Mouse (Mus musculus) embryonic facial prominence, embryonic 15.5 days (tissue): ENCODE measurements around the gene Zfp575. TPM values are rescaled to one million over a fixed set of nuclear protein-coding genes. Genes with fewer than 3 reads are reported as not detected.
"Not testable (repeated sequence)": the region's sequence is repeated elsewhere in the genome, so short reads cannot be mapped to it uniquely, and the experiment has no call there.

Experiments
- ATAC-seq: fragments of 200-750 bp; cut with Nextera tagmentation; 2 replicates; pipeline ENCODE4 v1.8.0; 2017; ENCODE audit warnings: low read depth, moderate TSS enrichment; ENCODE audit not compliant: insufficient number of reproducible peaks, low FRiP score, low TSS enrichment
- H3K27ac ChIP-seq: fragments of 300-500 bp; sonication (generic); replicated peaks from 2 replicates; pipeline ENCODE4 v1.5.1; 2015; ENCODE audit warnings: mild to moderate bottlenecking, inconsistent platforms
- H3K27me3 ChIP-seq: fragments of 300-500 bp; sonication (generic); 2 replicates; pipeline ENCODE4 v1.6.1; 2015; ENCODE audit warnings: inconsistent platforms
- H3K36me3 ChIP-seq: fragments of 300-500 bp; sonication (generic); 2 replicates; pipeline ENCODE4 v1.6.1; 2015; ENCODE audit warnings: mild to moderate bottlenecking, inconsistent platforms
- H3K4me1 ChIP-seq: fragments of 300-500 bp; sonication (generic); 2 replicates; pipeline ENCODE4 v1.6.1; 2015; ENCODE audit warnings: inconsistent platforms
- H3K4me2 ChIP-seq: fragments of 300-500 bp; sonication (generic); replicated peaks from 2 replicates; pipeline ENCODE4 v1.6.1; 2015; ENCODE audit warnings: mild to moderate bottlenecking, inconsistent platforms
- H3K4me3 ChIP-seq: fragments of 300-500 bp; sonication (generic); replicated peaks from 2 replicates; pipeline ENCODE4 v1.5.1; 2015; ENCODE audit warnings: mild to moderate bottlenecking, inconsistent platforms
- H3K9ac ChIP-seq: fragments of 300-500 bp; sonication (generic); 2 replicates; pipeline ENCODE4 v1.6.1; 2015; ENCODE audit warnings: inconsistent platforms
- H3K9me3 ChIP-seq: fragments of 300-500 bp; sonication (generic); replicated peaks from 2 replicates; pipeline ENCODE4 v1.6.1; 2016; ENCODE audit warnings: inconsistent platforms
- WGBS: fragments of 180-500 bp; shearing (Covaris S2); methylation state at CpG from one replicate; pipeline ENCODE4 v1.1.7; 2015; 5-methylcytosine and 5-hydroxymethylcytosine counted together
- polyA plus RNA-seq: library from polyadenylated mRNA; unstranded; fragments of >200 nt; fragmentation: Nextera tagmentation; extraction: Ambion mirVana; gene quantifications from 2 replicates; pipeline ENCODE4 v1.2.1, GENCODE M21; 2015

Zfp575 gene
- polyA plus RNA-seq, result 6.9 and 7.9 TPM in 2 replicates

- Histone ChIP-seq H3K4me2 (peak within 1 kb of the TSS; percentile 71), H3K36me3 (no peaks in the 10 kb centered on the region), H3K27ac (peak within 1 kb of the TSS; percentile 29; the same call in 1 of the 2 replicates), H3K27me3 (peaks cover 23% of the 10 kb centered on the region), H3K9me3 (no peaks in the 10 kb centered on the region), H3K9ac (peak within 1 kb of the TSS; percentile 39), H3K4me1 (peaks cover 10% of the 10 kb centered on the region), H3K4me3 (peak within 1 kb of the TSS; percentile 60)
- 7% methylated on average over 30 of the region's 30 CpGs for WGBS
- ATAC-seq, result peak; percentile 67
Observed at GRCm38 (mm10) chr7:24587330-24588105, at the start of gene Zfp575, which contains the start of gene Ethe1. Gene Zfp575, minus strand, starts transcription at chr7:24587641. Gene Ethe1, plus strand, starts transcription at chr7:24587543.

GRCm38 (mm10) chr7:24637046-24637445 is 49.6 kb upstream of the Zfp575 start:
- Histone ChIP-seq H3K4me3 (peak overlapping the region; percentile 47), H3K4me2 (peak overlapping the region; percentile 88), H3K36me3 (no peaks in the 10 kb centered on the region), H3K9ac (no peak overlapping the region), H3K9me3 (no peaks in the 10 kb centered on the region), H3K27me3 (peaks cover 49% of the 10 kb centered on the region), H3K27ac (peak overlapping the region; percentile 60), H3K4me1 (peaks cover 20% of the 10 kb centered on the region; the same call in 1 of the 2 replicates)
- no peak for ATAC-seq
- 1% methylated on average over 18 of the region's 18 CpGs for WGBS

- no peak for ATAC-seq
- peak within 1 kb of the TSS; percentile 60 for H3K27ac ChIP-seq
- peak within 1 kb of the TSS; percentile 88 for H3K4me2 ChIP-seq
- 12% methylated on average over 15 of the region's 15 CpGs for WGBS
- no peak within 1 kb of the TSS for H3K9ac ChIP-seq
- peaks cover 49% of the 10 kb centered on the region for H3K27me3 ChIP-seq
- peak within 1 kb of the TSS; percentile 47 for H3K4me3 ChIP-seq
- no peaks in the 10 kb centered on the region for H3K9me3 ChIP-seq
- no peaks in the 10 kb centered on the region for H3K36me3 ChIP-seq
- peaks cover 20% of the 10 kb centered on the region; the same call in 1 of the 2 replicates for H3K4me1 ChIP-seq
Observed at GRCm38 (mm10) chr7:24636264-24636663, 48.8 kb upstream of the Zfp575 start, which contains the start of gene Lypd3. Gene Lypd3, plus strand, starts transcription at chr7:24636550.

- H3K9ac ChIP-seq, result no peak overlapping the region
- H3K4me2 ChIP-seq, result no peak overlapping the region
- no peaks in the 10 kb centered on the region for H3K27me3 ChIP-seq
- H3K36me3 ChIP-seq, result no peaks in the 10 kb centered on the region
- WGBS, result 58% methylated on average over 10 of the region's 10 CpGs
- ATAC-seq, result no peak
- H3K27ac ChIP-seq, result peak overlapping the region; percentile 76
- H3K4me3 ChIP-seq, result no peak overlapping the region
- H3K4me1 ChIP-seq, result peaks cover 9% of the 10 kb centered on the region
- no peaks in the 10 kb centered on the region for H3K9me3 ChIP-seq
Observed at GRCm38 (mm10) chr7:24630116-24630880, 42.9 kb upstream of the Zfp575 start.

GRCm38 (mm10) chr7:24629672-24630071 is 42.2 kb upstream of the Zfp575 start:
- H3K4me1 ChIP-seq, result peaks cover 9% of the 10 kb centered on the region
- no peak overlapping the region for H3K4me3 ChIP-seq
- no peaks in the 10 kb centered on the region for H3K9me3 ChIP-seq
- WGBS, result 78% methylated on average over 4 of the region's 4 CpGs
- ATAC-seq, result no peak
- H3K27ac ChIP-seq, result peak overlapping the region; percentile 74
- no peak overlapping the region for H3K4me2 ChIP-seq
- H3K36me3 ChIP-seq, result no peaks in the 10 kb centered on the region
- no peaks in the 10 kb centered on the region for H3K27me3 ChIP-seq
- H3K9ac ChIP-seq, result no peak overlapping the region

GRCm38 (mm10) chr7:24628685-24629610 is 41.5 kb upstream of the Zfp575 start:
- H3K9me3 ChIP-seq, result no peaks in the 10 kb centered on the region
- H3K27ac ChIP-seq, result peak overlapping the region; percentile 74; the same call in 1 of the 2 replicates
- ATAC-seq, result peak; percentile 79
- WGBS, result 6% methylated on average over 32 of the region's 33 CpGs
- no peaks in the 10 kb centered on the region for H3K27me3 ChIP-seq
- H3K9ac ChIP-seq, result peak overlapping the region; percentile 39
- peaks cover 9% of the 10 kb centered on the region for H3K4me1 ChIP-seq
- H3K36me3 ChIP-seq, result no peaks in the 10 kb centered on the region
- peak overlapping the region; percentile 40 for H3K4me3 ChIP-seq
- peak overlapping the region; percentile 71 for H3K4me2 ChIP-seq

GRCm38 (mm10) chr7:24622967-24623366 is 35.5 kb upstream of the Zfp575 start:
- no peaks in the 10 kb centered on the region for H3K27me3 ChIP-seq
- no peak overlapping the region for H3K9ac ChIP-seq
- WGBS, result 80% methylated on average over 6 of the region's 6 CpGs
- H3K4me2 ChIP-seq, result no peak overlapping the region
- no peak for ATAC-seq
- H3K27ac ChIP-seq, result no peak overlapping the region
- no peak overlapping the region for H3K4me3 ChIP-seq
- no peaks in the 10 kb centered on the region for H3K4me1 ChIP-seq
- no peaks in the 10 kb centered on the region for H3K9me3 ChIP-seq
- peaks cover 6% of the 10 kb centered on the region; the same call in 1 of the 2 replicates for H3K36me3 ChIP-seq

- 80% methylated on average over 3 of the region's 3 CpGs for WGBS
- Histone ChIP-seq H3K36me3 (peaks cover 8% of the 10 kb centered on the region), H3K4me1 (no peaks in the 10 kb centered on the region), H3K27ac (no peak overlapping the region), H3K4me3 (no peak overlapping the region), H3K9me3 (no peaks in the 10 kb centered on the region), H3K9ac (no peak overlapping the region), H3K27me3 (no peaks in the 10 kb centered on the region), H3K4me2 (no peak overlapping the region)
- ATAC-seq, result no peak
Observed at GRCm38 (mm10) chr7:24621193-24621592, 33.8 kb upstream of the Zfp575 start.

GRCm38 (mm10) chr7:24619671-24620397 is 32.4 kb upstream of the Zfp575 start:
- Histone ChIP-seq H3K4me2 (no peak overlapping the region), H3K4me1 (no peaks in the 10 kb centered on the region), H3K9ac (no peak overlapping the region), H3K36me3 (peaks cover 8% of the 10 kb centered on the region), H3K27me3 (no peaks in the 10 kb centered on the region), H3K27ac (no peak overlapping the region), H3K4me3 (no peak overlapping the region), H3K9me3 (no peaks in the 10 kb centered on the region)
- ATAC-seq, result no peak
- 62% methylated on average over 13 of the region's 13 CpGs for WGBS

- not testable (repeated sequence) for ATAC-seq, H3K9ac ChIP-seq, H3K9me3 ChIP-seq, H3K4me2 ChIP-seq, H3K4me1 ChIP-seq, H3K27me3 ChIP-seq, H3K4me3 ChIP-seq, H3K36me3 ChIP-seq, H3K27ac ChIP-seq
- 90% methylated on average over 8 of the region's 8 CpGs for WGBS
Observed at GRCm38 (mm10) chr7:24618374-24618773, 30.9 kb upstream of the Zfp575 start.
